Mouse (Mus musculus) olfactory bulb, adult 2 months (tissue): ENCODE data around the gene Edil3.

ENCODE experiments used
- CTCF ChIP-seq: fragments of 200-500 bp; IDR thresholded peaks from 2 replicates; pipeline ENCODE4 v1.5.1; 2012; ENCODE audit warnings: low read depth, mild to moderate bottlenecking, low read length, moderate library complexity; ENCODE audit not compliant: insufficient read depth
- POLR2A ChIP-seq: fragments of 200-500 bp; IDR thresholded peaks from 2 replicates; pipeline ENCODE4 v1.6.1; 2012; ENCODE audit warnings: mild to moderate bottlenecking, low read depth, low read length, moderate library complexity; ENCODE audit not compliant: insufficient read depth

DNA sequence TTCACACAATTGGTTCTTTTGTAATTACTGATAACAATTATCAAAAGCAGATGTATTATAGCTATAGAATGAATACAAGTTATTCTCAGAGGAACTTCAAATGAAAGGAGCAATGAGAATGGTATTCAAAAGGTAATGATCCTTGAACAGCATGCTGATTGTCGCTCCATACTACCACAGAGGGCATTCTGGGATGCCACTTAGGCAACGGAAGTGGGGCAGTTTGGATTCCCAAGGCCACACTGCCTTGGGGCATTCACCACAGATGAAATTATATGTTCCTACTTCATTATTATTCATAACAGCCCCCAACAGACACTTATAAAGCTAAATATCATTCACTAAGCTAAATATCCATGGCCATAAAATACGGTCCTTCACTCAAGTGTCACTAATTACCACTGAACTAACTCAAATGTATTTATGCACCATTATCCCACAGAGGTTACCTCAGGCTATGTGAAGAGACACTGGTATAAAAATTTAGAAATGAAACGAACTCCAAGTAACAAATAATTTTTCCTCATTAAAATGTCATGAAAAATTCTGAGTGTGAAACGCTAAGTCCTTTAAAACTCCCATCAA, 550.5 kb downstream of the Edil3 start:
- TF ChIP-seq CTCF: no peak
- TF ChIP-seq POLR2A: no peak
